Mouse (Mus musculus): ENCODE data around the gene Lyl1. TPM values are rescaled to one million over a fixed set of nuclear protein-coding genes. Genes with fewer than 3 reads are reported as not detected.

Lyl1 gene
- polyA plus RNA-seq, 1 experiment from 2014 or later, result 1.3 TPM

GRCm38 (mm10) chr8:84736521-84736920 lies 35.3 kb downstream of the Lyl1 start:
- no peak for ATAC-seq (ENCODE audit: low read depth)
- peaks cover 22% of the 10 kb centered on the region for H3K27me3 ChIP-seq (ENCODE audit: control insufficient read depth, insufficient read depth, low read length)
- peaks cover 48% of the 10 kb centered on the region for H3K4me1 ChIP-seq (ENCODE audit: control insufficient read depth, insufficient read depth, low read length)
- no peak overlapping the region for H3K27ac ChIP-seq (ENCODE audit: low read depth, low read length)
- H3K9me3 ChIP-seq (ENCODE audit: control insufficient read depth, low read length), result no peaks in the 10 kb centered on the region
- no peaks in the 10 kb centered on the region for H3K36me3 ChIP-seq (ENCODE audit: control insufficient read depth, insufficient read depth, low read length)
- WGBS, result 76% methylated on average over 4 of the region's 4 CpGs
- H3K4me3 ChIP-seq (ENCODE audit: low read depth, low read length), result no peak overlapping the region
- no peak overlapping the region for H3K9ac ChIP-seq (replicated peaks; ENCODE audit: low read depth, low read length)
- H3K4me2 ChIP-seq (ENCODE audit: low read depth, low read length), result no peak overlapping the region

GRCm38 (mm10) chr8:84737608-84738007 lies 36.4 kb downstream of the Lyl1 start:
- no peaks in the 10 kb centered on the region for H3K9me3 ChIP-seq (ENCODE audit: control insufficient read depth, low read length)
- no peak overlapping the region for H3K27ac ChIP-seq (ENCODE audit: low read depth, low read length)
- 1% methylated on average over 16 of the region's 16 CpGs for WGBS
- H3K4me3 ChIP-seq (ENCODE audit: low read depth, low read length), result no peak overlapping the region
- ATAC-seq (ENCODE audit: low read depth), result peak; percentile 65; the same call in 1 of the 2 replicates
- peak overlapping the region; percentile 24; the same call in 1 of the 2 replicates for H3K4me2 ChIP-seq (ENCODE audit: low read depth, low read length)
- H3K9ac ChIP-seq (replicated peaks; ENCODE audit: low read depth, low read length), result 0 out of 2 replicates have a peak overlapping the region, but pooled peaks have one; percentile 8
- peaks cover 26% of the 10 kb centered on the region for H3K27me3 ChIP-seq (ENCODE audit: control insufficient read depth, insufficient read depth, low read length)
- H3K4me1 ChIP-seq (ENCODE audit: control insufficient read depth, insufficient read depth, low read length), result peaks cover 46% of the 10 kb centered on the region
- no peaks in the 10 kb centered on the region for H3K36me3 ChIP-seq (ENCODE audit: control insufficient read depth, insufficient read depth, low read length)

- no peak for ATAC-seq (ENCODE audit: low read depth)
Observed at GRCm38 (mm10) chr8:84738266-84738665, 37.0 kb downstream of the Lyl1 start.

GRCm38 (mm10) chr8:84738715-84739400 lies 37.6 kb downstream of the Lyl1 start:
- H3K4me3 ChIP-seq (ENCODE audit: low read depth, low read length), result no peak overlapping the region
- no peak overlapping the region for H3K9ac ChIP-seq (replicated peaks; ENCODE audit: low read depth, low read length)
- no peak overlapping the region for H3K4me2 ChIP-seq (ENCODE audit: low read depth, low read length)
- ATAC-seq (ENCODE audit: low read depth), result no peak
- no peaks in the 10 kb centered on the region for H3K9me3 ChIP-seq (ENCODE audit: control insufficient read depth, low read length)
- peaks cover 26% of the 10 kb centered on the region for H3K27me3 ChIP-seq (ENCODE audit: control insufficient read depth, insufficient read depth, low read length)
- 38% methylated on average over 10 of the region's 10 CpGs for WGBS
- H3K4me1 ChIP-seq (ENCODE audit: control insufficient read depth, insufficient read depth, low read length), result peaks cover 44% of the 10 kb centered on the region
- no peak overlapping the region for H3K27ac ChIP-seq (ENCODE audit: low read depth, low read length)
- no peaks in the 10 kb centered on the region for H3K36me3 ChIP-seq (ENCODE audit: control insufficient read depth, insufficient read depth, low read length)

More at GRCm38 (mm10) chr8:84738266-84738665, 37.0 kb downstream of the Lyl1 start:
- no peaks in the 10 kb centered on the region for H3K36me3 ChIP-seq (ENCODE audit: control insufficient read depth, insufficient read depth, low read length)
- H3K4me3 ChIP-seq (ENCODE audit: low read depth, low read length), result no peak overlapping the region
- H3K4me2 ChIP-seq (ENCODE audit: low read depth, low read length), result peak overlapping the region; percentile 24; the same call in 1 of the 2 replicates
- H3K9ac ChIP-seq (replicated peaks; ENCODE audit: low read depth, low read length), result no peak overlapping the region
- 11% methylated on average over 10 of the region's 10 CpGs for WGBS
- H3K27me3 ChIP-seq (ENCODE audit: control insufficient read depth, insufficient read depth, low read length), result peaks cover 26% of the 10 kb centered on the region
- peaks cover 45% of the 10 kb centered on the region for H3K4me1 ChIP-seq (ENCODE audit: control insufficient read depth, insufficient read depth, low read length)
- no peak overlapping the region for H3K27ac ChIP-seq (ENCODE audit: low read depth, low read length)
- no peaks in the 10 kb centered on the region for H3K9me3 ChIP-seq (ENCODE audit: control insufficient read depth, low read length)

- Histone ChIP-seq H3K36me3 (ENCODE audit: control insufficient read depth, insufficient read depth, low read length) (no peaks in the 10 kb centered on the region), H3K27ac (ENCODE audit: low read depth, low read length) (no peak overlapping the region), H3K4me3 (ENCODE audit: low read depth, low read length) (no peak overlapping the region), H3K4me2 (ENCODE audit: low read depth, low read length) (no peak overlapping the region), H3K9ac (replicated peaks; ENCODE audit: low read depth, low read length) (no peak overlapping the region), H3K9me3 (ENCODE audit: control insufficient read depth, low read length) (no peaks in the 10 kb centered on the region), H3K4me1 (ENCODE audit: control insufficient read depth, insufficient read depth, low read length) (peaks cover 45% of the 10 kb centered on the region), H3K27me3 (ENCODE audit: control insufficient read depth, insufficient read depth, low read length) (peaks cover 26% of the 10 kb centered on the region)
- no peak for ATAC-seq (ENCODE audit: low read depth)
- WGBS, result 0% methylated on average over 1 of the region's 1 CpGs
Observed at GRCm38 (mm10) chr8:84739401-84739742, 38.1 kb downstream of the Lyl1 start.

- 27% methylated on average over 13 of the region's 13 CpGs for WGBS
- Histone ChIP-seq H3K27ac (ENCODE audit: low read depth, low read length) (no peak overlapping the region; the same call in 1 of the 2 replicates), H3K4me2 (ENCODE audit: low read depth, low read length) (no peak overlapping the region), H3K4me1 (ENCODE audit: control insufficient read depth, insufficient read depth, low read length) (peaks cover 47% of the 10 kb centered on the region), H3K36me3 (ENCODE audit: control insufficient read depth, insufficient read depth, low read length) (no peaks in the 10 kb centered on the region), H3K27me3 (ENCODE audit: control insufficient read depth, insufficient read depth, low read length) (peaks cover 26% of the 10 kb centered on the region), H3K9ac (replicated peaks; ENCODE audit: low read depth, low read length) (no peak overlapping the region), H3K4me3 (ENCODE audit: low read depth, low read length) (no peak overlapping the region), H3K9me3 (ENCODE audit: control insufficient read depth, low read length) (no peaks in the 10 kb centered on the region)
- no peak for ATAC-seq (ENCODE audit: low read depth)
Observed at GRCm38 (mm10) chr8:84740895-84741843, 39.9 kb downstream of the Lyl1 start.

GRCm38 (mm10) chr8:84742171-84743053 lies 41.2 kb downstream of the Lyl1 start:
- H3K27me3 ChIP-seq (ENCODE audit: control insufficient read depth, insufficient read depth, low read length), result peaks cover 24% of the 10 kb centered on the region
- 4% methylated on average over 32 of the region's 32 CpGs for WGBS
- H3K9me3 ChIP-seq (ENCODE audit: control insufficient read depth, low read length), result no peaks in the 10 kb centered on the region
- peak overlapping the region; percentile 26; the same call in 1 of the 2 replicates for H3K9ac ChIP-seq (replicated peaks; ENCODE audit: low read depth, low read length)
- H3K36me3 ChIP-seq (ENCODE audit: control insufficient read depth, insufficient read depth, low read length), result no peaks in the 10 kb centered on the region
- no peak overlapping the region for H3K4me3 ChIP-seq (ENCODE audit: low read depth, low read length)
- peaks cover 43% of the 10 kb centered on the region for H3K4me1 ChIP-seq (ENCODE audit: control insufficient read depth, insufficient read depth, low read length)
- peak overlapping the region; percentile 66 for H3K27ac ChIP-seq (ENCODE audit: low read depth, low read length)
- H3K4me2 ChIP-seq (ENCODE audit: low read depth, low read length), result no peak overlapping the region
- ATAC-seq (ENCODE audit: low read depth), result peak; percentile 54

- Histone ChIP-seq H3K27ac (ENCODE audit: low read depth, low read length) (peak overlapping the region; percentile 66), H3K9ac (replicated peaks; ENCODE audit: low read depth, low read length) (no peak overlapping the region), H3K27me3 (ENCODE audit: control insufficient read depth, insufficient read depth, low read length) (peaks cover 25% of the 10 kb centered on the region), H3K36me3 (ENCODE audit: control insufficient read depth, insufficient read depth, low read length) (no peaks in the 10 kb centered on the region), H3K9me3 (ENCODE audit: control insufficient read depth, low read length) (no peaks in the 10 kb centered on the region), H3K4me2 (ENCODE audit: low read depth, low read length) (no peak overlapping the region), H3K4me1 (ENCODE audit: control insufficient read depth, insufficient read depth, low read length) (peaks cover 39% of the 10 kb centered on the region), H3K4me3 (ENCODE audit: low read depth, low read length) (no peak overlapping the region)
- WGBS, result 5% methylated on average over 10 of the region's 10 CpGs
- 0 out of 2 replicates have a peak, but pooled peaks have one; percentile 9 for ATAC-seq (ENCODE audit: low read depth)
Observed at GRCm38 (mm10) chr8:84743054-84743415, 41.8 kb downstream of the Lyl1 start.

Data from neural tube, embryonic 14.5 days (tissue).